Mouse (Mus musculus) layer of hippocampus, postnatal 25 days (tissue): ENCODE results near the gene Srgn. TPM values are rescaled to one million over a fixed set of nuclear protein-coding genes. Genes with fewer than 3 reads are reported as not detected.
A peak's percentile ranks its signal among the peaks of the same experiment; 100 is the strongest.
"Not testable (repeated sequence)": the region's sequence is repeated elsewhere in the genome, so short reads cannot be mapped to it uniquely, and the experiment has no call there.

Experiments
- DNase-seq, 2 experiments: peaks; one replicate each; pipeline ENCODE4 v3.0.0; 2022; ENCODE audit warnings: mixed read lengths in 2 of 2, low spot score in 1 of 2; ENCODE audit errors: extremely low spot score in 1 of 2
- total RNA-seq, 2 experiments: library from RNA; stranded (reverse); gene quantifications; 2 replicates each; pipeline ENCODE4 v1.2.3; 2021

Gene Srgn
- total RNA-seq, 2 experiments from 2014 or later, result 7.9 TPM

DNA sequence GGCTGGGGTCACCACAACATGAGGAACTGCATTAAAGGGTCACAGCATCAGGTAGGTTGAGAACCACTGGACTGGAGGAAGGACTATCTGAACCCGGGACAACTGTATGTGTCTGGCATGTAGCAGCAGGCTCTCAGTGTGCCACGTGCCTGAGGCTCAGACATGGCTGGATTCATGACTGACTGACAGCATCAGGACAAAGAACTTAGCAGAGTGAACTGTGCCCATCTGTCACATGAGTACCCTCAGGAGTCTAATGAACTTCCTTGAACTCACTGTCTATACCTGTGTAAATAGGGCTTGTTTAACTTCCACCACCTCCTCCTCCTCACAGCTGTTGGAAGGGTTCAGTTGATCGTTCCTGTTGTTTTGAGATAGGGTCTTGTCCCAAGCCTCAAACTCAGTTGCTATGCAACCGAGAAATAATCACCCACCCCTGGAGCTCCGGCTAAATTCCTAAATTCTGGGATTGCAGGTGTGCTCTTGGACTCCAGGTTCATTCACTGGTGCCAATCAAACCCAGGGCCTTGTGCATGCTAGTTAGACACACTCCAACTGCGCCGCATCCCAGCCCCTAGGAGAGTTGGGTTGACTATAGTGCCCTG, 4.8 kb downstream of the Srgn start:
- no peak for DNase-seq

DNA sequence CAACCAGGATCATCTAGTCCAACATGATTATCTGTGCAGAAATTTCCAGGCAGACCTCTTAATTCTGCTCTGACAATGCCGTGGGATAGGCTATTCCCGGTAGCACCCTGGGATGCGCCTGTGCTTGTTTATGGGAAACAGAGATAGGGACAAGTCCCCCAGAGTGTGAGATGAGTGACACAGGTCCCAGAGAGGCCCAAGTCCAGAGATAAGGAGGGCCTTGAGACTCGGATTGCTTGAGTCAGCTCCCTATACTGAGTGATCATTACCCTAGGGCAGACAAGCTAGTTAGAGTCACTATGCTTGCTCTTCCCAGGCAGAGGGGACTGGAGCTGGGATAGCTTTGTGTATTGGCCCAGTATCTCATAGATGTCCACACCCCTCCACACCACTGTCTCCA, 5.5 kb downstream of the Srgn start:
- DNase-seq, result no peak

DNA sequence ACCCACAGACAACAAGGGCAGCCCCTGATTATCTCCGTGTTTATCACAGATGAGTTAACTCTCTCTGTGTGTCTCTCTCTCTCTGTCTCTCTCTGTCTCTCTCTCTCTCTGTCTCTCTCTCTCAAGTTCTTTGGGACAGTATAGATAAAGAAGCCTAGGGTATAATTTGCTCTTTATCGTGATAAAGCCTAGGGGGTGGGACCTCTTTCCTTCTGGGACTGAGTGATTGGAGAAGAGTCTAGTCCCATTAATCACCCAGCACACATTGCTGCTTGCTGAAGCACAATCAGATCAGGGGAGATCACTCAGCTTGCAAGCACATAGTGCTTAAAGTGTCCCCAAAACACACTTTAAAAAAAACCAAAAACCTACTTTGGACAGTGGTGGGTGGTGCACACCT, 6.3 kb downstream of the Srgn start:
- DNase-seq, result no peak

DNA sequence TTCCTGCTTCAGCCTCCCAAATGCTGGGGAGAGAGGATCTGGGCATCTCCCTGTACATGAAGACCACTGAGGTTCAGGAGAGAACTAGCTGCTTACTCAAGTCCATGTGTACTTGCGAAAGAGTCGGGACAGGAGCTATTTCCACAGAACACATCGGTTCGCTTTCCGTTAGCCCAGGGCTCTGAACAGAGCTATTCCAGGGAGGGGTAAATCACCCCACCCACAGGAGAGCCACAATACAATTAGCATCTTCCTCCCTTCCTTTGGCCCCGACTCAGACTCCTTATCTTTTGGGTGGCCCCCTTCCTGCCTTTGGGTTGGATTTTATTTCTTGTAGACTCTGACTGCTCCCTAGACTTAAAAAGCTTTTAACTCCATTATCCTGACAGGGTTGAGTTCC, 9.7 kb downstream of the Srgn start:
- DNase-seq, result no peak

DNA sequence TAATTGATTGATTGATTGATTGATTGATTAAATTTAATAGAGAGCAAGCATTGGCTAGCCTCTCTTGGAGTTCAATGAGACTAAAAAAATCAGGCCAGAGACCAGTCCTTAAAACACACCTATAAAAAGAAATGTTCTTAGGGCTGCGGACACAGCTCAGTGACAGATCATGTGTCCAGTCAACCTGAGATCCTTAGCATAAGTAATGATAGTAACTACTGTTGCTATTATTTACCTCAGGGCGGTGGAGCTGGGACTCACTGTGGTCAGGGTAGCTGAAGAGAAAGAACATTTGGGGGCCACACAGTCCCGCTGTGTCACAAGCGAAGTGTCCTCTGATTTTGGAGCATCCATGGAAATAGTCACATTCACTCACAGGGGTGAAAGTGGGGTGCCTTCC, 14.4 kb downstream of the Srgn start:
- no peak for DNase-seq

DNA sequence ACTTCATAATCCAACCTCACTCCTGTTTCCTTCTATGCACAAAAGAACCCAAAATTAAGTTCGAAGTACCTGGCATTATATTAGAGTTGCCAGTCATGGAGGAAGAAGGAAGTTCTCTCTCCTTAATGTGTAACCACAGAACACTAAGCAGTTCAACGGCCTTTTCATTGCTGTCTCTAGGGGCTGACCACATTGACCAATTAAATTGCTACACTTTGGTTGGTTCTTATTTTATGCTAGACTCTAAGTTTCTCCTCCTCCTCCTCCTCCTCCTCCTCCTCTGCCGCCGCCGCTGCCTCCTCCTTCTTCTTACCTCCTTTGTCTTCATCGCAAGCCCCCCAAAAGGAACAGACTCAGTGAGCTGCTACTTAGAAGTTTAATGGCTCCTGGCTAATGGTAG, 15.7 kb downstream of the Srgn start:
- no peak for DNase-seq

DNA sequence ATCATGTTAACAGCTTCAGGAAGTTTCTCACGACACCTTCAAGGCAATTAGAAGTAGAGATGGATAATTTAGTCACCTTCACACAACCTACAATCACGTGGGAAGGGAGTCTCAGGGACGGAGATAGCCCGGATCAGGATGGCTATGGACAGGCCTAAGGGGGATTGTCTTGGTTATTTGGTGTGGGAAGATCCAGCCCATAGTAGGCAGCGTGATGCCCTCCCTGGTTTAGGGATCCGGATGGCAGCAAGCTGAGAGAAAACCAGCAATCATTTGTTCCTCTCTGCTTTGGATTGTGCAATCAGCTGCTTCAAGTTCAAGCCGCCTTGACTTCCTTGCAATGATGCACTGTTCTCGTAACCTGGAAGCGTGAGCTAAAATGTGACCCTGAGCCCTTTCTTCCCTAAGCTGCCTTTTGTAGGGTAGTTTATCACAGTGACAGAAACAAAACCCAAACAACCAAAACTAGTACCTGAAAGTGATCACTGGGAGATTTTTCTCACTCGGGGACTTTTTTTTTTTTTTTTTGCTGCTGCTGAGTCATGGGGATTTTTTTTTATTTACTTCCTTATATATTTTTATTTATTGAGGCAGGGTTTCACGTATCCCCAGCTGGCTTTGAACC, 18.1 kb downstream of the Srgn start:
- DNase-seq, result no peak

DNA sequence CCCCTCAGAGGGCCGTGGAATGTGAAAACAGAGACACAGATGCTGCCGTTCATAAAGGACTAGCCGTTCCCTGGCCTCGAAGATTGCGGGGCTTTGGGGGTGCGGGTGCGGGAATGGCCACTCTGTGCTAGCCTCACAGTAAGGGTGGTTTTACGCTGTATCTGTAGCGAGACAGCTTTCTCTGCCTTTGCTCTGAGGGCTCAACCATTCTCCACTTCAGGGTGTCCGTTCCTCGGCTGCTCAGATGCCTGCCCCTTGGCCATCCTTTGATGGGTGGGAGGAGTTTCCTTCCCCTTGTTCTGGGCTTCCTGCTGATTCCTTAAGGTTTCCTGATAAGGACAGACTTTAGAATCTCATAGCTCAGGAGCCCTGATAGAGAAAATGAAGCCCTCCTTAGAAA, 18.8 kb downstream of the Srgn start:
- no peak for DNase-seq

DNA sequence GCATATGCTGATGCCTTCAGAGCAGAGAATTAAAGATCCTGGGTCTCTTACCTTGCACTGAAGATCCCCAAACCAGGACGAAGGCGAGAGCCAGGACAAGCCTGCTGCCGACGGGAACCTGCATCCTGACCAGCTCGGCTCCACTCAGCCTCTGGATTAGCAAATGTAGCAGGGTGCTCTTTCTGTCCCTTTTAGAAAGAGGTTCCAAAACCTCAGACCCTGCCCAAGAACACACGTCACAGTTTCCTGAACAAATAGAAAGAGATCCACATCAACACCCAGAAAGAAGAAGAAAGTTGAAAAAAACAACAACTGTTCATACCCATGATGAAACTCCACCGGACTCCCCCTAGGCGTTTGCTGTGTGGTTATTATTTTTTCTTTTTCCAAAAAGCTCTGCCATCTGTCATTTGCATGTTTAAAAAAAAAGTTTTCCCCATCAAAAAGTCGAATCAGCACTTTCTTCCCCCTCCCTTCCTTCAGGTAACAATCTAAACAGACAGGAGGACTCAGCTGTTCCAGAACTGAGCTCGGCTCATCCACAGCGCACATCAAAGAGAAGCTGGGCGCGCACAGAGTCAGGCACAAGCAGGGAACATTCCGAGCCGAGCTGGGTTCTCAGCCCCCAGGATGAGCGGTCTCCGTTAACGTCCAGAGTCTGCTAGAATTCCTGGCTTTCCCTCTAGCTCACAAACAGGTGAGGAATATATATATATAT, 19.5 kb downstream of the Srgn start:
- DNase-seq, result no peak

DNA sequence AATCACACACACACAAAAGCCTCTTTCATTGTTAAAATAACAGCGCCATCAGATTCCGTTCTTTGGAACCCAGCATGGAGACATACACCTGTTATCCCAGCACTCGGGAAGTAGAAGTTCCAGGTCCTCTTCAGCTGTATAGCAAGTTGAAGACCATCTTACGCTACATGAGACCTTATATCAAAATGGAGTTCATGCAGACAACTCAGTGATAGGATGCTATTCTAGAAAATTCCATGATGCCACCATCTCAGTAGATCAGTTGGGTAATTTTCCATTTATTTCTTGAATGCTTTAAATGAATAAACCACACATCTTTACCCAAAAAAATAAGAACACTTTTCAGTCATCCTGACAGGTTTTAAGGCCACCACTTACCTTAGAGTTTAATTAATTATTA, 20.2 kb downstream of the Srgn start:
- DNase-seq, result no peak

DNA sequence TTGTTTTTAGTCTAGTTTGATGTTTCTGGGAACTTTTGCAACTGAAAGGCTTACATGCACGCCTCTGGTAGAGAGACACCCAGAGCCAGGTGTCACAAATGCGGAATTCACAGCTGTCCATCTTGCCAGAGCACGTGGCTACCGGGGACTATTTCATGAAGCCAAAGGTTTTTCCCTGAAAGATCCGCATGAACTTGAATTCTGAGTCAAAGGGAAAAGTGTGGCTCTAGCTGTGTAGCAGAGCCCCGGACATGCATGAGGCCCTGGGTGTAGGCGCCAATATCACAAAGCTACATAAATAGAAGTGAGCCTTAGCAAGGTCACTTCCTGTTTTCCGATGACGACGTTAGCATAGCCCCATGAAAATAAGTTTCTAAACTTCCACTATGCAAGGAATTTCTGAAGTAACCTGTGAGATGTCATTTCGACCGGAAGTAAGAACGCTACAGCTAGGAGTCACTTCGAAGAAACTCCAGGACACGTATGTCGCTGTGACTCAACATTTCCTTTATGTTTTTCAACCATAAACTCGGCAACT, 21.2 kb downstream of the Srgn start:
- DNase-seq, result no peak

DNA sequence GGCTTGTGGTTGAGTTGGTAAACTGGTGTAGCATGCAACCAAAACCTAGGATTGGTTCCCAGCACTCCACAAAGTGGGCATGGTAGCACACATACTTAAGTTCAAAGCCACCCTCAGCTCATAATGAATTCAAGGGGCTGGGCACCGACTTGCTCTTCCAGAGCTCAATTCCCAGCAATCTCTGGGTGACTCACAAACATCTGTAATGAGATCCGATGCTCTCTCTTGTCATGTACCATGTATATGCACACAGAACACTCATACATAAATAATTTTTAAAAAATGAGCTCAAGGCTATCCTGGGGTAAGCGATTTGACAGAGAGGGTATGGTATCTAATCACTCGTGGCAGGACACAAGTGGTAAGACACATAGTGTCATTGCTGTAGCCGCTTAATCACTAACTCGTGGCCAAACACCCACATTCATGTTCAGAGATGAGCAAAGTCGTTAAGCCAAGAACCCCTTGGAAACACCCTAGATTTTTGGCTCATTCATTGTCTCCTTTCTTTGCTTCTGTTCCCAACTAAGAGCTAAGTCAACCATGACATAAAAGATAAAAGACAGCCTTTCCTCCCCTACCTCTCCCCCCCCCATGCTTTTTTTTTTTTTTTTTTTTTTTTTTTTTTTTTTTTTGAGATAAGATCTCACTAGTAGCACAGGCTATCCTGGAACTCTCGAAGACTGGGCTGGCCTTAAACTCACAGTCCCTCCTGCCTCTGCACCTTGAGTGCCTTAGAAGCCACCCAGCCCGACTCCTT, 21.8 kb downstream of the Srgn start:
- no peak for DNase-seq

DNA sequence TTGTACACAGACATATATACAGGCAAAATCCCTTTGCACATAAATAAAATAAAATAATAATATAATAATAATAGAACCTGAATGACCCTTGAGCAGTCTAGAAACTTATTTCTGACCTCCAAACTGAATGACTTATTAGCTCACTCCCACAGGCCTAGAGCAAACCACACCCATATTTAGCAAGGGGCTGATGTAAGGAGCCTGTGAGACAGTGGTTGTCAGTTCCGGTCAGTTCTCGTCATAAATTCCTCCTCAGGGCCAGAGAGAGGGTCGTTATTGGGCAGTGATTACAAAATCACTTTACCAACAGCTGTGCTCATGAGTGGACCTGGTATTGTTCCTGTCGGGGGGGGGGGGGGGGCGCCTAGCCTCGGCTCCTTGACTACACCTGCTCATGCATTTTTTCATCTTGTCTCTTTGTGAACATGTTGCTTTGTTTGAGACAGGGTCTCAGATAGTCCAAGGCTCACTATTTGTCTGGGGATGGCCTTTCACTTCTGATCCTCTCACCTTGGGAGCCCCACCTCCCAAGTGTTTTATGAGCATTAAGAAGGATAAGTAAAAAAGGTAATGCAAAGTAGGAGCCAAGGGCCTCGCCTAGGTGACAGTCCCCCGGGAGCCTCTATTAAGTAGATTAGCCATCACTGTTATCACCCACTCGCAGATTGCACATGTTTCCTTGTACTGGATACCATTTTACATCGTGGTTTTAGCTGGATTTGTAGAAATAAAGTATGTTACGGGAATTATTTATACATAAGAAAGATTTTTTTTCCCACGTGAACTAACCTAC, 23.2 kb downstream of the Srgn start:
- DNase-seq, result no peak

DNA sequence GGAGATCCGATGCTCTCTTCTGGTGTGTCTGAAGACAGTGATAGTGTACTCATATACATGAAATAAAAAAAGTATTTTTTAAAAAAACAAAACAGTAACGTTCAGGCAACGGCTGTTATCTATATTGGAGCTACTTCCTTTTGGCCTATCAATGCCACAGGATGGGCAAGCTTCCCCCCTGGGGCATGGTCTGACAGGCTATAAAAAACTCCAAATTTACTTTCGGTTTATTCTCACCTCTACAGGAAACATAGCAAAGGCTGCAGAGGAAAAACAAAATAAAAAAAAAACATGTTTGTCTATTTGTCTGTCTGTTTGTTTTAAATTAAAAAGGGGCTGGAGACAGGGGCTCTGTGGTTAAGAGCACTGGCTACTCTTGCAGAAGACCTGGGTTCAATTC, 23.9 kb downstream of the Srgn start:
- DNase-seq, result no peak

DNA sequence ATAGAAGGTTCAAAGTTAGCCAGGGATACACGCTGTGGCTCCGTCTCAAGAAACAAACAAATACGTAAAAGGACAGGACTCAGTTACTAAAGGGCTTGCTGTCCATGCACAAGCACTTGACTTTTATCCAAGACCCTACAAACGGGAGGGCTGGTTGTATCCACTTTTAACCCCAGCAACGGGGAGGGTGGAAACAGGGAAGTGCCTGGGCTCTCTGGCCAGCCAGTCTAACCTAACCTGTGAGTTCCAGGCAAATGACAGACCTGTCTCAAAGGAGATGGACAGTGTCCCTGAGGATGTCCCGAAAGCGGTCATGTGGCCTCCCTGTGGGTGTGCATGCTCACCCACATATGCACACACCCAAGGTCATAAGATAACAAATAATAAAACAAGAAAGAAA, 25.3 kb downstream of the Srgn start:
- no peak for DNase-seq

DNA sequence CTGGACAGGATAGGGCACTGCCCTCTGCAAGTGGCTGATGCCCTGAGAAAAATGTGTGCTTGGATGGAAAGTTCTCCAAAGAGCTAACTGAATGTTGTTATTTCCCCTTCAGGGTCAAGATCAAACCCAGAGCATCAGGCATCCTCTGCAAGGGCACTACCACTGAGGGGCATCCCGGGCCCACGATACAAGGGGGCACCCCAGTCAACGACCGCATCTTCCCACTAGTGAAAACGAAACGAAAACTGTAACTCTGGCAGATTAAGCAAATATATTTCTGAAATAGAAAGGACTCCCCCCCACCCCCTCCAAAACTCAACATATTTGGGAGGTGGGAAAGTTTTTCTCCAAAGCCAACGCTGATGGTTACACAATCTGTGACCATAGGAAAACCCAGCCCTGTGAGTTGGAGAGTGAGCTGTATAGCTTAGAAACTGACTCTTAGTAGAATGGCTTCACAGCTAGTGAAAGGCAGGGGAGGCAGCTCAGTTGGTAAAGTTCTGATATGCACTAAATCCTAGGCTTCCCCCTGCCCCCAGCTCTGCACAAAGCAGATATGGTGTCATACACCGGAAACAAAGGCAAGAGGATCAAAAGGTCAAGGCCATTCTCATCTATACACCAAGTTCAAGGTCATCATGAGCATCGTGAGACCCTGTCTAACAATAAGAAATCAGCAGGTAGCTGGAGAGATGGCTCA, 26.2 kb downstream of the Srgn start:
- no peak for DNase-seq

DNA sequence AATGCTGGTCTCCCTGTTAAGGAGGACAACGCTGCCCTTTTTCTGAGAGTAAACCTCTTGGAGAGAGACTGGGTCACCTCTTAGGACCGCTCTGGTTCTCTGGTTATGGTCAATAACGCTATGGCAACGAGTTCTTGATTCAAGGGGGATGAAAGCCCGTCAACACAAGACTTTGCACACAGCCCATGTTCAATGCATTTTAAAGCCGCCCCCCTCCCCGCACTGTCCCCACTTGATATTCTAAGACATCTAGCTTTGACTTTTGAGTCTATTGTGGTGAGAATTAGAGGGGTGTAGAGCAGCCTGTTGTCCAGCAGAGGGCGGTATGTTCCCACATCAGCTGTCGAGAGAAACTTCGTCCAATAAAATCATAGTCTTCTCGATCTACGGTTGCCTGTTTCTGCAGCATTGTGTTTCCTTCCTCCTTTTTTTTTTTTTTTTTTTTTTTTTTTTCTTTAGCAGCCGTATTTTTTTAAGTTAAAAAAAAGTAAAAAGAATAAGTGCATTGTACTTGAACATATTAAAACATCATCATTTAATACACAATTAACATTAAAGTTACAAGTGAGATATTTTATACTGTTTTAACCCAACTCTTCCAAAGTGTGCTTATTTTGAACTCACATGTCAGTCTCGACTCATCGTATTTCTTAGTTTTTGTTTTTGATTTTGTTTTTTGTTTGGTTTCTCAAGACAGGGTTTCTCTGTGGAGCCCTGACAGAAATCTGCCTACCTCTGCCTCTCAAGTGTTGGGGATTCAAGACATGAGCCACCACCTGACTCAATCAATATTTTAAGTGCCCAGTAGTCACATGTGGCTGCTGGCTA, 26.9 kb downstream of the Srgn start:
- DNase-seq, result peak; percentile 24 to 59

DNA sequence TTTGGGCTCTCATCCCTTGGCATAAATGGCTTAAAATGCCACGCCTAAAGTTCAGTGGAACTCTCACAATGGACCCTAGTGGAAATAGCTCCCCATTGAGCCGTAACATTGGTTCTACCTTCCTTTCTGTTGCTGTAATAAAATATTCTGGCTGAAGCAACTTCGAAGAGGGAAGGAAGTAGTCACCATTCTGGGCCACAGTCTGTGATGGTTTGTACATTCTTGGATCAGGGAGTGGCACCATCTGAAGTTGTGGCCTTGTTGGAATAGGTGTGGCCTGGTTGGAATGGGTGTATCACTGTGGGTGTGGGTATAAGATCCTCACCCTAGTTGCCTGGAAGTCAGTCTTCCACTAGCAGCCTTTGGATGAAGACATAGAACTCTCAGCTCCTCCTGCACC, 35.6 kb downstream of the Srgn start:
- not testable (repeated sequence) for DNase-seq

DNA sequence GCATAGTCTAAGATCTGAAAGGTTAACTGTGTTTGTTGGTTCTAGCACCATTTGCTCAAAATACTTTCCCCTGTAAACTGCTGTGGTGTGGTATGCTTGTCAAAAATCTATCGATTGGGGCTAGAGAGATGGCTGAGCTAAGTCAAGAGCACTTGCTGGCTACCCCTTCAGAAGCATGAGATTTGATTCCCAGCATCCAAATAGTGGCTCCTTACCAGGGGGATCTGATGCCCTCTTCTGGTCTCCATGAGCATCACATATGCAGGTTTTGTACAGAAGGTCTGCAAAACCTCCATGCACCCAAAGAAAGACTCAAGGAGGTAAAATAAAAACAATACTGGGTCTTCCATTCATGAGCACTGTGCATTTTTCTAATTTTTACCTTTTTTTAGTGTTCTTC, 39.0 kb downstream of the Srgn start:
- DNase-seq, result peak in 1 of 2 experiments; percentile 11
